In the genomic region with DNA sequence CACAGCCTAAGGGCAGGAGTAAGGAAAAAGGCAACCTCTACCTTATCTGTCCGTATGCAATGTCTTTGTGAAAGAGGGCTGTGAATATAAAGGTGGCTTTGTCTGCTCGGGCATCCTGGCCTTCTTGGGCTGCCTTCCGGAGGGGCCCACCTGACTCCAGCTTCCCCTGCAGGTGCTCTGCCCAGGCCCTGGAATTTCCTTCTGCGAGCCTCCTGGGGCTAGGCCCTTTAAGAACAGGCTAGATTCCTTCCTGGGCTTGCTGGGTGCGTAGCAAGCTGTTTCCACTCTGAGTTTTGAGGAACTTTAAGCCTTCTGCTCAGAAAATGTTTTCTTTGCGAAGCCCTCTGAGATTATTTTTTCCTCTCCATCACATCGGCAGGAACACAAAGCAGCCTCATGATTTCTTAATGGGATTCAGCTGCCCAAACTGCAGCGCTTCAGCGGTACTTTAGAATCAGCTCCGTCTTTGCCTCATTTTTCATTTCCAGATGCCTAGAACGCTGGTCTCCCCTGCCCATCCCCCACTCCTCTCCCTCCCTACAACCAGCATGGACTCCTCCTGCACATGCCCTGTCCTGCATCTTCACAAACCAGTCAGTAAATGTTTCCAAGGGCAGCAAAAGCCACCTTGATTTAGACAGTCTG, we compare ENCODE assay signal across 9 mouse cellular contexts.
DNase-seq lines count a peak whose midpoint lies in the region; ATAC-seq lines count a peak whose summit lies in the region.
"Had no signal": no experiment of that assay in that cellular context is flagged by ENCODE, and none has a peak within 500 bp of the region (broad histone marks: within the 10 kb centered on the region; RNA-seq: fewer than 3 reads in every experiment).

No protein-coding gene starts in this region.

- H3K9ac ChIP-seq in neural tube, embryonic 15.5 days (replicated peaks), result no peak overlapping the region
- H3K9ac ChIP-seq: liver, embryonic 15.5 days had no signal

- no peaks in the 10 kb centered on the region for H3K27me3 ChIP-seq in neural tube, embryonic 15.5 days (replicated peaks)
- H3K27me3 ChIP-seq: liver, embryonic 15.5 days had no signal

- peak; percentile 55 for ATAC-seq in neural tube, embryonic 15.5 days (ENCODE audit: low FRiP score)

- H3K4me3 ChIP-seq in neural tube, embryonic 15.5 days (replicated peaks), result no peak overlapping the region
- H3K4me3 ChIP-seq: liver, embryonic 15.5 days had no signal

- peak overlapping the region; percentile 22 for H3K4me2 ChIP-seq in neural tube, embryonic 15.5 days
- H3K4me2 ChIP-seq: liver, embryonic 15.5 days had no signal

- no peaks in the 10 kb centered on the region for H3K36me3 ChIP-seq in neural tube, embryonic 15.5 days
- H3K36me3 ChIP-seq: liver, embryonic 15.5 days had no signal

- peak overlapping the region; percentile 7; the same call in 1 of the 2 replicates for H3K27ac ChIP-seq in neural tube, embryonic 15.5 days (replicated peaks)
- H3K27ac ChIP-seq: liver, embryonic 15.5 days had no signal

- peak; percentile 31 for DNase-seq in adrenal gland, postnatal 10 days
- no peak for DNase-seq in adrenal gland, adult 2 months
- DNase-seq in brain, adult 2 months (ENCODE audit: low read depth, low spot score), result peak; percentile 55
- peak; percentile 28 to 54 for DNase-seq in heart, adult 18-20 months
- peak; percentile 34 to 35 for DNase-seq in layer of hippocampus, postnatal 10 days (ENCODE audit: low spot score in 2 of 2)
- no peak for DNase-seq in adrenal gland, postnatal 4 days (ENCODE audit: low spot score in 2 of 2)
- DNase-seq in urinary bladder, adult 2 months (ENCODE audit: low spot score), result no peak

- no peaks in the 10 kb centered on the region for H3K9me3 ChIP-seq in neural tube, embryonic 15.5 days (replicated peaks)
- H3K9me3 ChIP-seq: liver, embryonic 15.5 days had no signal

- peaks cover 15% of the 10 kb centered on the region for H3K4me1 ChIP-seq in neural tube, embryonic 15.5 days
- H3K4me1 ChIP-seq: liver, embryonic 15.5 days had no signal

- WGBS in neural tube, embryonic 15.5 days, result 33% methylated on average over 11 of the region's 11 CpGs

Comparison
In these comparisons a context has a peak if more than half of its experiments do, and no peak if none do; other contexts are left out.
1. DNase-seq: peak in adrenal gland, postnatal 10 days (single experiment), brain, adult 2 months (single experiment), heart, adult 18-20 months (2 of 2) and layer of hippocampus, postnatal 10 days (2 of 2); none in adrenal gland, adult 2 months (single experiment), adrenal gland, postnatal 4 days (0 of 2) and urinary bladder, adult 2 months (single experiment).